Mouse (Mus musculus) brain, embryonic 18.5 days (tissue): ENCODE measurements around the gene Rps6kb1.
"Not testable (repeated sequence)": the region's sequence is repeated elsewhere in the genome, so short reads cannot be mapped to it uniquely, and the experiment has no call there.

ENCODE experiments used
- DNase-seq: peaks from one replicate; pipeline ENCODE4 v3.0.0-alpha.2; 2012; ENCODE audit warnings: low read depth, low spot score

Gene Rps6kb1

GRCm38 (mm10) chr11:86540476-86540845 lies 4.1 kb downstream of the Rps6kb1 start:
- DNase-seq = no peak

GRCm38 (mm10) chr11:86539716-86540475 lies 4.7 kb downstream of the Rps6kb1 start:
- no peak for DNase-seq

- no peak for DNase-seq
Measured at GRCm38 (mm10) chr11:86538786-86539185, 5.8 kb downstream of the Rps6kb1 start.

- DNase-seq = no peak
Measured at GRCm38 (mm10) chr11:86534201-86534910, 10.2 kb downstream of the Rps6kb1 start.

GRCm38 (mm10) chr11:86533302-86533701 lies 11.3 kb downstream of the Rps6kb1 start:
- not testable (repeated sequence) for DNase-seq

- no peak for DNase-seq
Measured at GRCm38 (mm10) chr11:86532834-86533233, 11.8 kb downstream of the Rps6kb1 start.

- DNase-seq = no peak
Measured at GRCm38 (mm10) chr11:86527528-86527927, 17.1 kb downstream of the Rps6kb1 start.

- no peak for DNase-seq
Measured at GRCm38 (mm10) chr11:86519751-86520150, 24.9 kb downstream of the Rps6kb1 start.

GRCm38 (mm10) chr11:86517229-86517628 lies 27.4 kb downstream of the Rps6kb1 start:
- DNase-seq = no peak

GRCm38 (mm10) chr11:86516620-86517019 lies 28.0 kb downstream of the Rps6kb1 start:
- DNase-seq = no peak

GRCm38 (mm10) chr11:86507991-86508390 lies 36.6 kb downstream of the Rps6kb1 start:
- no peak for DNase-seq

GRCm38 (mm10) chr11:86507334-86507733 lies 37.3 kb downstream of the Rps6kb1 start:
- no peak for DNase-seq

GRCm38 (mm10) chr11:86503121-86503520 lies 41.5 kb downstream of the Rps6kb1 start:
- DNase-seq = no peak

GRCm38 (mm10) chr11:86500795-86501194 lies 43.8 kb downstream of the Rps6kb1 start:
- no peak for DNase-seq

GRCm38 (mm10) chr11:86497908-86498307 lies 46.7 kb downstream of the Rps6kb1 start:
- DNase-seq = no peak

- DNase-seq = no peak
Measured at GRCm38 (mm10) chr11:86497356-86497755, 47.2 kb downstream of the Rps6kb1 start.

- no peak for DNase-seq
Measured at GRCm38 (mm10) chr11:86490782-86491181, 53.8 kb downstream of the Rps6kb1 start.

GRCm38 (mm10) chr11:86484910-86485510 lies 59.6 kb downstream of the Rps6kb1 start:
- DNase-seq = no peak

- peak; percentile 91 for DNase-seq
Measured at GRCm38 (mm10) chr11:86484101-86484868, 60.3 kb downstream of the Rps6kb1 start, which contains the start of gene Rnft1. Gene Rnft1, plus strand, starts transcription at chr11:86484657.

- no peak for DNase-seq
Measured at GRCm38 (mm10) chr11:86473576-86473975, 71.0 kb downstream of the Rps6kb1 start.

GRCm38 (mm10) chr11:86472771-86473171 lies 71.8 kb downstream of the Rps6kb1 start:
- no peak for DNase-seq

GRCm38 (mm10) chr11:86471785-86472184 lies 72.8 kb downstream of the Rps6kb1 start:
- no peak for DNase-seq
